In genomic region chr12:91569255-91569654, GRCm38 (mm10) we compare ENCODE assay signal across 34 mouse cellular contexts.
"Had no signal": no experiment of that assay in that cellular context is flagged by ENCODE, and none has a peak within 500 bp of the region (broad histone marks: within the 10 kb centered on the region; RNA-seq: fewer than 3 reads in every experiment).

No protein-coding gene starts in this region.

- H3K9ac ChIP-seq: heart, embryonic 12.5 days; heart, embryonic 13.5 days; heart, embryonic 15.5 days; hindbrain, embryonic 12.5 days; hindbrain, embryonic 13.5 days; hindbrain, embryonic 14.5 days; hindbrain, embryonic 15.5 days; intestine, embryonic 15.5 days; kidney, embryonic 15.5 days had no signal

- H3K4me1 ChIP-seq: heart, embryonic 10.5 days; heart, embryonic 12.5 days; heart, embryonic 13.5 days; heart, embryonic 15.5 days; hindbrain, embryonic 10.5 days; hindbrain, embryonic 12.5 days; hindbrain, embryonic 13.5 days; hindbrain, embryonic 15.5 days; intestine, embryonic 15.5 days; kidney, embryonic 15.5 days had no signal

- H3K4me3 ChIP-seq: heart, embryonic 10.5 days; heart, embryonic 12.5 days; heart, embryonic 13.5 days; heart, embryonic 15.5 days; hindbrain, embryonic 10.5 days; hindbrain, embryonic 12.5 days; hindbrain, embryonic 13.5 days; hindbrain, embryonic 15.5 days; intestine, embryonic 15.5 days; kidney, embryonic 15.5 days; layer of hippocampus, adult 2 months; left cerebral cortex, adult 2 months had no signal

- ATAC-seq: hindbrain, embryonic 16.5 days; hindbrain, postnatal 0 days; inflammation-experienced regulatory T-cells, adult 6 months; intestine, embryonic 15.5 days; intestine, embryonic 16.5 days; intestine, postnatal 0 days had no signal

- H3K27ac ChIP-seq: heart, embryonic 10.5 days; heart, embryonic 13.5 days; heart, embryonic 15.5 days; hindbrain, embryonic 10.5 days; hindbrain, embryonic 12.5 days; hindbrain, embryonic 13.5 days; hindbrain, embryonic 14.5 days; hindbrain, embryonic 15.5 days; hindbrain, postnatal 0 days; intestine, embryonic 15.5 days; kidney, embryonic 15.5 days; kidney, postnatal 0 days; layer of hippocampus, adult 2 months; left cerebral cortex, adult 2 months had no signal

- H3K27me3 ChIP-seq: heart, embryonic 12.5 days; heart, embryonic 13.5 days; heart, embryonic 15.5 days; hindbrain, embryonic 12.5 days; hindbrain, embryonic 13.5 days; hindbrain, embryonic 15.5 days; intestine, embryonic 15.5 days; kidney, embryonic 15.5 days had no signal

- H3K9me3 ChIP-seq: heart, embryonic 10.5 days; heart, embryonic 12.5 days; heart, embryonic 13.5 days; heart, embryonic 15.5 days; hindbrain, embryonic 10.5 days; hindbrain, embryonic 12.5 days; hindbrain, embryonic 13.5 days; hindbrain, embryonic 15.5 days; intestine, embryonic 15.5 days; kidney, embryonic 15.5 days had no signal

- DNase-seq: heart, postnatal 10 days; heart, postnatal 14 days; heart, postnatal 36 days; heart, postnatal 4 days; kidney, adult 11 months; kidney, adult 2 months; kidney, adult 8-10 months; kidney, adult 9 months; kidney, postnatal 10 days; kidney, postnatal 14 days; kidney, postnatal 25 days; kidney, postnatal 36 days; kidney, postnatal 4 days; layer of hippocampus, adult 9-11 months; layer of hippocampus, postnatal 36 days had no signal
